ENCODE assay signal across 9 mouse cellular contexts in the genomic region with DNA sequence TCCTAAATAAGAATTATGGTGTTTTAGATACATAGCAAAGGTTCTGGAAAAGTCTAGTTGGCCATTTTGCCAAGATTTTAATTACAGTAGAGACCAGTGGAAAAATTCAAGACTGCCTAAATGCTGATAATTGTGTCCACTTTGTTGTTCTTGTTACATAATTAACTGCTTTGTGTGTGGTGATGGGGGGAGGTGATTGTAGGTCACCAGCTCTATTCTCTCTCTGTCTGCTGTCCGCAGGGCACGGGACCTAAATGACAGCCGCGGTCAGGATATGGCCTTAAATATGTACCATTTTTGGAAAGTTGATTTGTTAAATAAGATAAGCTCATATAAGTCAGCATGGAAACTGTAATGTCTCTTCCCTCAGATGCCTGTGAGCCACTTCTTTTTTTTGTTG. TPM values are rescaled to one million over a fixed set of nuclear protein-coding genes. Genes with fewer than 3 reads are reported as not detected.
DNase-seq lines count a peak whose midpoint lies in the region; ATAC-seq lines count a peak whose summit lies in the region.
"Had no signal": no experiment of that assay in that cellular context is flagged by ENCODE, and none has a peak within 500 bp of the region (broad histone marks: within the 10 kb centered on the region; RNA-seq: fewer than 3 reads in every experiment).

No protein-coding gene starts in this region.

- H3K4me1 ChIP-seq in heart, embryonic 10.5 days, result peaks cover 26% of the 10 kb centered on the region
- peaks cover 30% of the 10 kb centered on the region for H3K4me1 ChIP-seq in heart, embryonic 12.5 days (replicated peaks)
- H3K4me1 ChIP-seq in liver, embryonic 12.5 days, result peaks cover 64% of the 10 kb centered on the region

- H3K4me2 ChIP-seq in heart, embryonic 12.5 days, result no peak overlapping the region
- peak overlapping the region; percentile 99 for H3K4me2 ChIP-seq in liver, embryonic 12.5 days

- peaks cover 25% of the 10 kb centered on the region for H3K36me3 ChIP-seq in heart, embryonic 10.5 days
- peaks cover 15% of the 10 kb centered on the region for H3K36me3 ChIP-seq in heart, embryonic 12.5 days
- H3K36me3 ChIP-seq in liver, embryonic 12.5 days, result peaks cover 29% of the 10 kb centered on the region

- H3K9me3 ChIP-seq in heart, embryonic 10.5 days, result no peaks in the 10 kb centered on the region
- H3K9me3 ChIP-seq in heart, embryonic 12.5 days (replicated peaks), result no peaks in the 10 kb centered on the region
- H3K9me3 ChIP-seq in liver, embryonic 12.5 days (replicated peaks), result no peaks in the 10 kb centered on the region

- H3K4me3 ChIP-seq in heart, embryonic 10.5 days, result peak overlapping the region; percentile 98; the same call in 1 of the 2 replicates
- no peak overlapping the region for H3K4me3 ChIP-seq in heart, embryonic 12.5 days
- peak overlapping the region; percentile 93 for H3K4me3 ChIP-seq in liver, embryonic 12.5 days

- ATAC-seq in heart, embryonic 12.5 days (ENCODE audit: insufficient number of reproducible peaks, low FRiP score), result no peak
- ATAC-seq in liver, embryonic 12.5 days, result no peak

- H3K27ac ChIP-seq in heart, embryonic 10.5 days, result no peak overlapping the region
- H3K27ac ChIP-seq in heart, embryonic 12.5 days (ENCODE audit: poor library complexity, severe bottlenecking), result no peak overlapping the region
- H3K27ac ChIP-seq in liver, embryonic 12.5 days, result no peak overlapping the region

- H3K27me3 ChIP-seq in heart, embryonic 10.5 days (ENCODE audit: insufficient read depth, poor library complexity, severe bottlenecking), result no peaks in the 10 kb centered on the region
- no peaks in the 10 kb centered on the region for H3K27me3 ChIP-seq in heart, embryonic 12.5 days (replicated peaks)
- no peaks in the 10 kb centered on the region for H3K27me3 ChIP-seq in liver, embryonic 12.5 days (replicated peaks)

- H3K9ac ChIP-seq in heart, embryonic 12.5 days, result no peak overlapping the region
- peak overlapping the region; percentile 37; the same call in 1 of the 2 replicates for H3K9ac ChIP-seq in liver, embryonic 12.5 days

- 84% methylated on average over 4 of the region's 4 CpGs for WGBS in heart, embryonic 10.5 days
- 74% methylated on average over 4 of the region's 4 CpGs for WGBS in heart, embryonic 12.5 days
- 50% methylated on average over 4 of the region's 4 CpGs for WGBS in liver, embryonic 12.5 days (ENCODE audit: insufficient replicate concordance)

- no peak for DNase-seq in heart, embryonic 10.5 days (ENCODE audit: low spot score)
- DNase-seq in retina, postnatal 1 day, result peak; percentile 66
- no peak for DNase-seq in retina, embryonic 14.5 days (ENCODE audit: low spot score)
- no peak for DNase-seq in embryo, embryonic 10 days (ENCODE audit: low spot score)
- DNase-seq in right cerebral cortex, postnatal 36 days (ENCODE audit: low spot score in 2 of 2), result no peak
- no peak for DNase-seq in adipocyte (ENCODE audit: low spot score)
- DNase-seq: layer of hippocampus, adult 9-11 months had no signal

RNA-seq across cellular contexts. Expression of a gene that starts 1.5 kb away (rescaled TPM):
- 34.1 and 46.5 TPM in 2 replicates for polyA plus RNA-seq in heart, embryonic 10.5 days (2016; fragmentation: Nextera tagmentation; extraction: Ambion mirVana)
- polyA plus RNA-seq in heart, embryonic 12.5 days (2016; fragmentation: Nextera tagmentation; extraction: Ambion mirVana), result 26.0 and 26.9 TPM in 2 replicates
- polyA plus RNA-seq in liver, embryonic 12.5 days (2016; fragmentation: Nextera tagmentation; extraction: Ambion mirVana), result 30.7 and 33.8 TPM in 2 replicates

RNA-seq across cellular contexts. Expression of a gene that starts 1.8 kb away (rescaled TPM):
- 116 and 157 TPM in 2 replicates for polyA plus RNA-seq in heart, embryonic 10.5 days (2016; fragmentation: Nextera tagmentation; extraction: Ambion mirVana)
- polyA plus RNA-seq in heart, embryonic 12.5 days (2016; fragmentation: Nextera tagmentation; extraction: Ambion mirVana), result 112 and 117 TPM in 2 replicates
- polyA plus RNA-seq in liver, embryonic 12.5 days (2016; fragmentation: Nextera tagmentation; extraction: Ambion mirVana), result 88.2 and 90.9 TPM in 2 replicates
